Mouse (Mus musculus) kidney, adult 8-10 months (tissue): ENCODE measurements around the gene Scaf4.
"Not testable (repeated sequence)": the region's sequence is repeated elsewhere in the genome, so short reads cannot be mapped to it uniquely, and the experiment has no call there.

Experiments used
- DNase-seq, 2 experiments: peaks; one replicate each; pipeline ENCODE4 v3.0.0; 2022

Gene Scaf4

GRCm38 (mm10) chr16:90233702-90234101 is 50.6 kb downstream of the Scaf4 start:
- no peak for DNase-seq

- DNase-seq = no peak
Observed at GRCm38 (mm10) chr16:90231302-90231701, 53.0 kb downstream of the Scaf4 start.

GRCm38 (mm10) chr16:90229897-90230296 is 54.4 kb downstream of the Scaf4 start:
- no peak for DNase-seq

DNA sequence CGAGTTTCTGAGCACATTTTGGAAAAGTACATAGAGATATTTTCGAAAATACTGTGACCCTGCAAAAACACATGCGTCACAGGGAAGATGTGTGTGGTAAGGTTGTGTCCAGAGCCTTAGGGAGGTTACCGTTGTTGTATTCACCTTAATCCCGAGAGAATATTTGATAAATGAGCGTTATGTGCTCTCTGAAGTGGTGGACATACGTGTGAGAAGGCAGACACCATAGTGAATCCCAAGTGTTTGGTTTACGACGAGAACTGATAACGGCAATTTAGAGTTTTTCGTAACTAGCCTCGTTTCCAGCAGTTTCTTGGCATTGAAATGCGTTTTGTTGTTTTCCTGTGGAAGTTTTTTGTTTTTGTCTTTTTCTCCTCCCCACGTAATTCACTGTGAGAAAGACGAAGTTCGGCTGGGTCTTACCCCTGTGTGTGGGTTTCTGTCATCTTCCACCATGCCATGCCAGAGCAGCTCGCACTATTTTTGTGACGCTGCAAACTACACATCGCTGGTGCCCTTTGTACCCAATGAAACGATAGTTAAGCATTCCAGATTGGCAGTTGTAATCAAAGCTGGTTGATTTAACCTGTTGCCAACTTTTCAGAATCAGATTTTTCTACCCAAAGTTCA is 62.7 kb downstream of the Scaf4 start:
- peak; percentile 29 to 51 for DNase-seq

DNA sequence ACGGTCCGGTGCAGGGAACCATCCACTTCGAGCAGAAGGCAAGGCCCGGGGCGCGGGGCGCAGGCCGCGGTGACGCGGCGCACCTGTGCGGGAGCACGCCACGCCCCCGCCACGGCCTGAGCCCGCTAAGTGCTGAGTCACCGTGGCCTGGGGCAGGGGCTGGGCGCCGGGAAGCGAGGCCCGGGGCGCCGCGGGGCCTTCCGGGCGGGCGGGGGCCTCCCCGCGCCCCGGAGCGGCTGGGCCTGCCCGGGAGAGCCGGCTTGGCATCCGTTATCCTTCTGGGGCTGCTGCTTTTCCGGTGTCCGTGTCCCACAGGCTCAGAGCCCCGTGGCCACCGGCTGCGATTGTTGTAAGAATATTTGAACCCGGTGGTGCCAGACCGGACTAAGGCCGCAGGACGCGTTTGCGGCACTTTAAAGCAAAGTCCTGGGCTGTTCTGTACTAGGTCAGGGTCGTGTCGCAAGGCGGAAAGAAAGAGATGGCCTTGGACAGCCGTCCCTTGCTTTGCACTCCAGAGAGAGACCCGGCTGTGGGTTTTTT is 63.3 kb downstream of the Scaf4 start:
- DNase-seq = peak in 1 of 2 experiments; percentile 24

DNA sequence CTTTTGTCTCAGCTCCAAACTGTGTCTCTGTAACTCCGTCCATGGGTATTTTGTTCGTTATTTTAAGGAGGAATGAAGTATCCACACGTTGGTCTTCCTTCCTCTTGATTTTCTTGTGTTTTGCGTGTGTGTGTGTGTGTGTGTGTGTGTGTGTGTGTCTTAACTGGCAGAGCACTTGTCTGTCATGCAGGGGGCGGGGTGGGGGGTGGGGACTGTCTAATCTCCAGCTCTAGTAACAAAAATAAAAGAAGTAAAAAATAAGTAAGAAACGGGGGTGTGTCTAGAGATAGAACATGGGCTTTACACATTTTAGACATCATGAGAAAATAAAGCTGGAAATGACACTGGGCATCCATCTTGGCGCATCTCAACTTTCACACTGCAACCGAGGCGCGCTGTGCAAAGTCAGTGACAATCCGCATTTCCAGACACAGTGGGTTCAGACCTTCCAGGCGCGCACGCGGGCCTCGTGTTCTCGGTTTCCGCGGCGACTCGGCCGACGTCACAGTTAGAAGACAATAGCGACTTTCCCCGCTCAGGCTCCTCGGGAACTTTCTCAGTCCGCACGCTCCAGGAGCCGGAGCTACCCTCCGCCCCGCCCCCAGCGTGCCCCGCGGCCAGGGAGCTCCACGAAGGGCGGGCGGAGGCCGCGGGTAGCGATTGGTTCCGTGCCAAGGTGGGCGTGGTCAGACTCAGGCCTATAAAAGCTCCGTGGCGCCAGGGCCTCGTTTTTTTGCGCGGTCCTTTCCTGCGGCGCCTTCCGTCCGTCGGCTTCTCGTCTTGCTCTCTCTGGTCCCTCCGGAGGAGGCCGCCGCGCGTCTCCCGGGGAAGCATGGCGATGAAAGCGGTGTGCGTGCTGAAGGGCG is 64.0 kb downstream of the Scaf4 start, which contains the start of gene Sod1:
Gene Sod1, plus strand, starts transcription at position 729 of the 866 bp plus-strand sequence.
- DNase-seq = peak; percentile 90 to 94

- not testable (repeated sequence) for DNase-seq
Observed at GRCm38 (mm10) chr16:90219445-90219844, 64.9 kb downstream of the Scaf4 start.

- DNase-seq = peak in 1 of 2 experiments; percentile 19
Observed at GRCm38 (mm10) chr16:90217926-90218325, 66.4 kb downstream of the Scaf4 start.

DNA sequence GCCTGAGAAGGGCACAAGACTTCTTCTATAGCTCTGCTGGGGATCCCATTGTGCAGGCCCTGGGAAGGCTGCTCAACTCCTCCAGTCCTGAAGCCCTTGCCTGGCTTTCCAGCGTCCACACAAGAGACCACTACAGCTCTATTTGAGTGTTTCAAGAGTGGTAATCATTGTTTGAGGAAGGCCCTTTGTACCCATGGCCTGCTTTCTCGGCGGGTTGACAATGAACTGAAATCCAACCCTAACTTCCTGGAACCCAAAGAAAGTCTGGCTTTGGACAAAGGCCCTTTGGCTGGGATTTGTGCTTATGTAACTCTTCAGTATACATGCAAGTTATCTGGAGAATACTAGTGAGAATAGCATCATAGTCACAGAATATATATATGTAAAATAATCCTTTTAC is 66.9 kb downstream of the Scaf4 start:
- peak; percentile 72 to 79 for DNase-seq

DNA sequence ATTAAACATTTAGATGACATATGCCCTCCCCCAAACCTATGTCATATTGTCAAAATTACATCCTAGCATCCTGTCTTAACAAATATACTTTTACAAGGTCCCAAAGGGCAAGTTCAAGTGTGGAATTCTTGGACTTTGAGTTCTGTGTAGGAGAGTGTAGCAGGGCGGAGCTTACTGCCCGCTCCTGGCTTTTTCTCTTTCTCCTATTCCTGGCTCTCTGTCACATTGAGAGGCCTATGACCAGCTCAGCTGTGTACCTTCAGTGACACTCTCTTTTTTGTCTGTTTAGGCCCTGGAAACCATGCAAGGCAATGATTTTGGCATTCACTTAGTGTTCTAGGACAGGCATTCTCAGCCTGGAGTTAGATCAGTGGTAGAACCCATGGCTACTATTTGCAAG is 67.9 kb downstream of the Scaf4 start:
- DNase-seq = peak; percentile 47 to 62

DNA sequence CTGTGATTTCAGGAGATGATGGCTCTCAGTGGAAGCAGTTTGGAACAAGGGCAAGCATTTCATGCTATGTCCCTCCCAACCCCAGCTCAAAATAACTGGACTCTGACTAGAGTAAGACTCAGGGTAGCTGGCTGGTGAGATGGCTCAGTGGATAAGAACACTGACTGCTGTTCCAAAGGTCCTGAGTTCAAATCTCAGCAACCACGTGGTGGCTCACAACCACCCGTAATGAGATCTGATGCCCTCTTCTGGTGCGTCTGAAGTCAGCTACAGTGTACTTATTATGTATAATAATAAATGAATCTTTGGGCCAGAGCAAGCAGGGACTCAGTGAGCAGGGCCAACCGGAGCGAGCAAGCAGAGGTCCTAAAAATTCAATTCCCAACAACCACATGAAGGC is 68.4 kb downstream of the Scaf4 start:
- DNase-seq = peak in 1 of 2 experiments; percentile 37

- no peak for DNase-seq
Observed at GRCm38 (mm10) chr16:90214731-90215565, 69.4 kb downstream of the Scaf4 start.

- DNase-seq = no peak
Observed at GRCm38 (mm10) chr16:90213477-90214339, 70.6 kb downstream of the Scaf4 start.

DNA sequence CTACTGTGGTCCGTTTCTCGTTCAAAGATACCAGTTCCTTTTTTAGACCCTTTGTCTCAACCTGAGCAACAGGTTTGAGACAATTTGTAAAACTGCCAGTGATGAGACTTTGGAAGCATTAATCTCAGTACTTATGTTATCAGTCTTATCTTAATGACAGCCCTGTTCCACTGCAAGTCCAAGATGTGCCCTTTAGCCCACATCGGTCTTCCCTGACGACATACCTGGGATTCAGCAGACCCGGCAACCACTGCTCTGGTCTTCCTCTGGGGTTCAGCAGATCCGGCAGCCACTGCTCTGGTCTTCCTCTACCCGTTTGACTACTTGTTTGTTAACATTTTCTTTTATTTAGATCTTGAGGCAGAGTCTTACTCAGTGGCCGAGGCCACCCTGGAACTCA is 72.5 kb downstream of the Scaf4 start:
- no peak for DNase-seq

DNA sequence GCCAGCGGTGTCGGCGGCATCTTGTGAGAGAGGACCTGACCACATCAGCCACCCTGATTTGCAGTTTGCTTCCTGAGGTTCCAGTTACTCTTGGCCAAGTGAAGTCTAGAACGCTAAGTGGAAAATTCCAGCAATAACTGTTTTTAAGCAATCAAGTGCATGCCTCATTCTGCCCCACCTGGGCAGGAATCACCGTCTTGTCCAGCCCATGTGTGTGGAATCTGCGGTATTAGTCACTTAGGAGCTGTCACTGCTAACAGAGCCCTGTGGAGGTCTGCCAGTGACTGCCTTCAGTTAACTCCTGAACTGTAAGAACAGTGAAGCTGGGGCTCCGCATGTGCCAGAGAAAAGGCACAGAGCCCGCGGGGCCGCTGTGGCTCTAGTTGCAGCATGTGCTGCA is 73.6 kb downstream of the Scaf4 start:
- DNase-seq = no peak

DNA sequence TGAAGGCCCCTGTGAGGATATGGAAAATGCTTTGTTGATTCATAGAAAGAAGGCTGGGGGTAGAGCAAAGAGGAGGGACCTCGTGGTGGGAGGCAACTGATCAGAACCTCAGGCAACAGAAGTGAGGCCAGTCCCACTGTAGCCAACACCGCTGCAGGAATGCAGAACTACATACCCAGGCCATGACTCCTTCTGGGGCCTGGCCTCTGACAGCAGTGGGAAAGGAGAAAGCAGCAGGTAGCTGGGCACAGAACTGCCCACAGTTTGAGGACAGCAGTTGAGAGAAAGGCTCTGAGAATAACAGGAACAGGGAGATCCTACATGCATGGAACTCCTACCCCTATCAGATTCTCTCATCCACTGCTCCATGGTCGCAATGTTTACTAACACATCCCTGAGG is 75.3 kb downstream of the Scaf4 start:
- DNase-seq = no peak

DNA sequence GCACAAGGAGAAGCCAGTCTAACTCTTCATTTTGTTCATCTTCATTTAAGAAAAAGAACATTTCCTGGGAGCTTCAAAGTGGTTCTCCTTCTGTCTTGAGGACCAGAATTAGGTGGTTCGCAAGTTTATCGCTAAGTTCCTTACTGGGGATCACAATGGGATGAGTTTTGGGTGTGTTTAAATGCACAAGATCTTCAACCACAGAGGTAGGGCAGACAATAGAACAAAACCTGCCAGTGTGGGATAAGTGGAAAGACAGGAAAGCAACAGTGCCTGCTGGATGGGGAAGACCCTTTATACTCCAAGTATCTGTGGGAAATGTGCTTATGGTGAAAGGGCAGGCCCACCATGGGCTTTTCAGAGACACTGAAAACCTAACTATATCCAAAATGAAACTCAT is 79.4 kb downstream of the Scaf4 start:
- DNase-seq = no peak

GRCm38 (mm10) chr16:90203226-90203962 is 80.9 kb downstream of the Scaf4 start:
- DNase-seq = no peak

DNA sequence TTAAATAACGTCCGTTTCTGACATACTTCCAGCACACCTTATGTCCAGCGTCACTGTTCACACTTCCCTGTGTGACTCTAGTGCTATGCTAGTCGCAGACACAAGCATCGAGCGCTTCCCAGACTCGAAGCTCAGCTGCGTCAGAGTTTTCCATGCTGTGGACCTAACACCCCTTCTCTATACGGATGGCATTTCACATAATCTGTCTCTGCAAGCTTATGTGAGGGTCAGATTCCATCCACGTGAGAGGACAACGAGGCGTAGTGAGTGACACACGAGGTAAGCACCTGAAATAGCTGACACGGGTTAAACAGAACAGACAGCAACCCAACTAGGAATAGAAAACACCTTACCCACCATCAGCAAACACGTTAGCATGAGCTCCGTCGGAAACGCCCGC is 82.2 kb downstream of the Scaf4 start:
- no peak for DNase-seq

DNA sequence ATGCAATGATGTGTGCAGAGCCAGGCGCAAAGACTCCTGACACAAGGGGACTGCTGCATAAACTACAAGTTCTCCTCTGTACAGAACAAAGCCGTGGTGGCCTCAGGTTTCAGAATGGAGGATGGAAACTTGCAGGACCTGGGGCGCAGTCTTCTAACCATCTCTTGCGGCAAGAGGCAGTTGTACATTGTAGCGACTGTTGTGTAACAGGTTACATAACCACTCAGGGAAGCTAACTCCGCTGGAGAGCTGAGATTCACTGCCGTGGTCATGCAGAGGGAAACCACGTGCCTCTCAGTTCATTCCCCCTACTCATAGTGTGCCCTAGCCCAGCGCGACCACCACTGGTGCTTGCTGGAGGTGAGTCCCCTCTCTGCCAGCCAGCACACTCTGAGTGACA is 85.1 kb downstream of the Scaf4 start:
- peak; percentile 36 to 53 for DNase-seq

DNA sequence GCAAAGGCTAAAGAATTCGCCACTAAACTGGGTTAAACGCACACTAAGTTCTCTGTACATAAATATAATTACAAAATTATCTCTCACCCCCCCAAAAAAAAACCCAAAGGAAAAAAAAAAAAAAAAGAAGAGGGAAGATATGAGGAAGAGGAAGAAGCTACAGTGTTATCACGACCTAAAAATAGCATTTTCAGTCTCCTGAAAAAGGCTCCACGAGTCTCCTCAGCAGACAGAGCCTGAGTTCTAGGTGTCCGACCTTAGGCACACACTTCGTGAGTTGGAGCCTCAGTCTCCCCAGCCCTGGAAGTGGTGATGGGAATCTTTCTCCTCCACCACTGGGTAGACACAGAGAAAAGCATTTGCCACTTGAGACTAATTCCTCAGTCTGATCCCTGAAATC is 85.7 kb downstream of the Scaf4 start:
- DNase-seq = no peak
